Mouse (Mus musculus) midbrain, postnatal 0 days (tissue): ENCODE measurements around the gene Nme3. TPM values are rescaled to one million over a fixed set of nuclear protein-coding genes. Genes with fewer than 3 reads are reported as not detected.

Experiments
- ATAC-seq: fragments of 200-750 bp; cut with Nextera tagmentation; 2 replicates; pipeline ENCODE4 v1.8.0; 2017; ENCODE audit warnings: moderate number of reproducible peaks, mild to moderate bottlenecking, moderate TSS enrichment, moderate library complexity; ENCODE audit not compliant: low FRiP score
- DNase-seq: peaks from one replicate; pipeline ENCODE4 v3.0.0-alpha.2; 2015; ENCODE audit warnings: low spot score
- H3K27ac ChIP-seq: fragments of 300-500 bp; sonication (generic); 2 replicates; pipeline ENCODE4 v1.5.1; 2014; ENCODE audit warnings: low read depth, mild to moderate bottlenecking, low read length, mixed read lengths
- H3K27me3 ChIP-seq: fragments of 300-500 bp; sonication (generic); 2 replicates; pipeline ENCODE4 v1.6.1; 2014; ENCODE audit warnings: low read length, control low read depth, mixed read lengths; ENCODE audit not compliant: insufficient read depth
- H3K36me3 ChIP-seq: fragments of 300-500 bp; sonication (generic); 2 replicates; pipeline ENCODE4 v1.6.1; 2014; ENCODE audit warnings: low read length, control low read depth, mixed read lengths; ENCODE audit not compliant: insufficient read depth
- H3K4me1 ChIP-seq: fragments of 300-500 bp; sonication (generic); 2 replicates; pipeline ENCODE4 v1.6.1; 2014; ENCODE audit warnings: mild to moderate bottlenecking, control low read depth, antibody characterized with exemption, low read length, mixed read lengths; ENCODE audit not compliant: insufficient read depth
- H3K4me2 ChIP-seq: fragments of 300-500 bp; sonication (generic); 2 replicates; pipeline ENCODE4 v1.6.1; 2014; ENCODE audit warnings: low read depth, mild to moderate bottlenecking, low read length, mixed read lengths; ENCODE audit not compliant: poor library complexity, severe bottlenecking
- H3K4me3 ChIP-seq: fragments of 300-500 bp; sonication (generic); 2 replicates; pipeline ENCODE4 v1.5.1; 2014; ENCODE audit warnings: low read depth, mild to moderate bottlenecking, low read length, moderate library complexity
- H3K9ac ChIP-seq: fragments of 300-500 bp; sonication (generic); replicated peaks from 2 replicates; pipeline ENCODE4 v1.6.1; 2014; ENCODE audit warnings: mild to moderate bottlenecking, low read length, moderate library complexity, mixed read lengths; ENCODE audit not compliant: poor library complexity, severe bottlenecking
- H3K9me3 ChIP-seq: fragments of 300-500 bp; sonication (generic); 2 replicates; pipeline ENCODE4 v1.6.1; 2016; ENCODE audit warnings: low read length, control low read depth
- CTCF ChIP-seq: IDR thresholded peaks from 2 replicates; pipeline ENCODE4 v1.5.1; 2016; ENCODE audit warnings: antibody characterized with exemption, mild to moderate bottlenecking
- WGBS: fragments of 180-500 bp; shearing (Covaris S2); extraction: QIAGEN DNeasy Blood & Tissue Kit; methylation state at CpG from one replicate; pipeline ENCODE4 v1.1.7; 2014; 5-methylcytosine and 5-hydroxymethylcytosine counted together
- polyA plus RNA-seq: library from polyadenylated mRNA; unstranded; fragments of >200 nt; fragmentation: Nextera tagmentation; extraction: Ambion mirVana; gene quantifications from 2 replicates; pipeline ENCODE4 v1.2.1, GENCODE M21; 2015
- total RNA-seq: library from RNA; depleted of rRNA; stranded (reverse); fragments of >200 nt; gene quantifications from 2 replicates; pipeline ENCODE4 v1.2.3, GENCODE M21; 2014

The Nme3 gene
- total and polyA plus RNA-seq, 2 experiments from 2014 or later: 54.4 to 98.3 TPM

DNA sequence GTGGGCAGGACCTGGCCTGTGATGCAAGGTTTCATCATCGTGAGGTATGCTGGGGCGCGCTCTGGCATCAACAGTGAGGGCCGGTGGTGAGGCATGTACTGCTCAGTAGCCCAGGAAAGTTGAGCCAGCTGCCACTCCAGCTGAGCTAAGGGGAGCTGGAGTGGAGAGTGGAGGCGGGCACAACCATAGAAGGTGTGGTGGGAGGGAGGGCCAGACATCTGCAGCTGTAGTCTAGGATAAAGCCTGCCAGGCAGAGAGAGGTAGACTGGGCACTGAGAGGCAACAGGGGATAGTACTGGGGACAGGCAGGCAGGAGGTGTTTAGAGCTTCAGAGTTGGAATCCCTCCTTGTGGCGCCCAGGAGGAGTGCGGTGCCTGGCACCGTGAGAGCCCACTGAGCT, 36.2 kb upstream of the Nme3 start:
- Histone ChIP-seq H3K4me2 (no peak overlapping the region), H3K9me3 (no peaks in the 10 kb centered on the region), H3K27me3 (no peaks in the 10 kb centered on the region), H3K36me3 (peaks cover 55% of the 10 kb centered on the region), H3K27ac (no peak overlapping the region), H3K4me1 (no peaks in the 10 kb centered on the region), H3K9ac (0 out of 2 replicates have a peak overlapping the region, but pooled peaks have one; percentile 8), H3K4me3 (no peak overlapping the region)
- WGBS: 91% methylated on average over 8 of the region's 8 CpGs
- DNase-seq (no peak), ATAC-seq (no peak)
- TF ChIP-seq CTCF: no peak

DNA sequence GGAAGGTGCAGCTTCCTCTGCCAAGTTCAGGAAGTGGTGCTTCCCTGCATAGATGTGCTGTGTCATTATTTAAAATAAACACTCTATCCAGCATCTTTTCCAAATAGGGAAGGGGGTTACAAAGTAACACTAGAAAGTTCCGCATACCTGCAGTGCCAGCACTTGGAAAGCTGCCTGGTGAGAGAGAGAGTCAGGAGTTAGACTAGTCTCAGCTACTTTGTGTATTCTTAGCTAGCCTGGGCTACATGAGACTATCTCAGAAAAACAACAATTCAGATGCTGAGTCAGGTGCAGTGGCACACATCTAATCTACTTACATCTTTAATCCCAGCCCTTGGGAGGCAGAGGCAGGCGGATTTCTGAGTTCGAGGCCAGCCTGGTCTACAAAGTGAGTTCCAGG, 34.5 kb upstream of the Nme3 start:
- H3K36me3 ChIP-seq: peaks cover 55% of the 10 kb centered on the region
- no peak for TF ChIP-seq CTCF
- H3K4me2 ChIP-seq: no peak overlapping the region
- ATAC-seq: no peak
- H3K27ac ChIP-seq: no peak overlapping the region
- H3K4me3 ChIP-seq: no peak overlapping the region
- H3K9me3 ChIP-seq: no peaks in the 10 kb centered on the region
- H3K4me1 ChIP-seq: no peaks in the 10 kb centered on the region
- no peaks in the 10 kb centered on the region for H3K27me3 ChIP-seq
- 97% methylated on average over 3 of the region's 3 CpGs for WGBS
- DNase-seq: no peak
- no peak overlapping the region for H3K9ac ChIP-seq

DNA sequence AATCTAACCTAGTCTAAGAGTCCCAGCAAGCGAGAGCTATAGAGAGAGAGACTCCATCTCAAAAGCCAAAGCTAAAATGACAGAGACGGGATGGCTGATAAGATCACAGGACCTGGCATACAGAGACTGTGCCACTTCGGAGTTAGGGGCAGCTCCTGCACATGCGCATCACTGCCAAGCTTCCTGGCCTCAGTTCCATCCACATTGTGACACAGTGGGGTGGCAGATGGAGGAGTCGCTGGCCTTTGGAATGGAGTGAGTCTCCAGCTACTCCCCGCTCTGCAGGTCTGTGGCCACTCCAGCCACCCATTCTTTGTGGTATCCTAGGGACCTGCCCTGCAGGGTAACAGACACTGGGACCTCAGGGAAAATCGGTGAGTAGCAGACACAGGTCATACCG, 30.5 kb upstream of the Nme3 start, which contains the start of gene Igfals:
TSS of gene Igfals (plus strand) at position 222 of the 400 bp plus-strand sequence.
- H3K4me3 ChIP-seq: no peak within 1 kb of the TSS
- ATAC-seq (no peak), DNase-seq (no peak)
- TF ChIP-seq CTCF: no peak
- H3K9me3 ChIP-seq: no peaks in the 10 kb centered on the region
- H3K27ac ChIP-seq: no peak within 1 kb of the TSS
- 85% methylated on average over 8 of the region's 8 CpGs for WGBS
- H3K27me3 ChIP-seq: no peaks in the 10 kb centered on the region
- H3K36me3 ChIP-seq: peaks cover 51% of the 10 kb centered on the region
- H3K9ac ChIP-seq: no peak within 1 kb of the TSS
- H3K4me2 ChIP-seq: no peak within 1 kb of the TSS
- H3K4me1 ChIP-seq: no peaks in the 10 kb centered on the region

DNA sequence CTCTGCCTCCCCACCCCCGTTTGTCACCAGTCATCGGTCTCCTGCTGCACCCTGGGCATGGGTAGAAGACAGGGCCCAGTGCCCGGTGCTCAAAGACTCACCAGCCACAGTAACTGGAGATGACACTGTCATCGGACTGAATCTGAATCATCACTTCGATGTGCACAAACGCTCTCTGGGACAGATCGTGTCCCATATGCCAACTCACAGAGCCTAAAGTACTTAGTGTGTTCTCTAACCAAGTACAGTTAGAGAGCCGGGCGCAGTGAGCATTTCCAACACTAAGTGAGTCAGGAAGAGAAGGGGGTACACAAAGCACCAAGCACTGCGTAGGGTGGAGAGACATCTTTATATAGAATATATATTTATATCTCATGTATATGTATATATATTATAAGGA, 28.4 kb upstream of the Nme3 start:
- H3K4me1 ChIP-seq: no peaks in the 10 kb centered on the region
- 91% methylated on average over 10 of the region's 10 CpGs for WGBS
- no peaks in the 10 kb centered on the region for H3K27me3 ChIP-seq
- H3K36me3 ChIP-seq: peaks cover 40% of the 10 kb centered on the region
- no peak overlapping the region for H3K27ac ChIP-seq
- TF ChIP-seq CTCF: no peak
- DNase-seq (no peak), ATAC-seq (no peak)
- H3K9ac ChIP-seq: no peak overlapping the region
- H3K4me2 ChIP-seq: no peak overlapping the region
- H3K4me3 ChIP-seq: no peak overlapping the region
- no peaks in the 10 kb centered on the region for H3K9me3 ChIP-seq

DNA sequence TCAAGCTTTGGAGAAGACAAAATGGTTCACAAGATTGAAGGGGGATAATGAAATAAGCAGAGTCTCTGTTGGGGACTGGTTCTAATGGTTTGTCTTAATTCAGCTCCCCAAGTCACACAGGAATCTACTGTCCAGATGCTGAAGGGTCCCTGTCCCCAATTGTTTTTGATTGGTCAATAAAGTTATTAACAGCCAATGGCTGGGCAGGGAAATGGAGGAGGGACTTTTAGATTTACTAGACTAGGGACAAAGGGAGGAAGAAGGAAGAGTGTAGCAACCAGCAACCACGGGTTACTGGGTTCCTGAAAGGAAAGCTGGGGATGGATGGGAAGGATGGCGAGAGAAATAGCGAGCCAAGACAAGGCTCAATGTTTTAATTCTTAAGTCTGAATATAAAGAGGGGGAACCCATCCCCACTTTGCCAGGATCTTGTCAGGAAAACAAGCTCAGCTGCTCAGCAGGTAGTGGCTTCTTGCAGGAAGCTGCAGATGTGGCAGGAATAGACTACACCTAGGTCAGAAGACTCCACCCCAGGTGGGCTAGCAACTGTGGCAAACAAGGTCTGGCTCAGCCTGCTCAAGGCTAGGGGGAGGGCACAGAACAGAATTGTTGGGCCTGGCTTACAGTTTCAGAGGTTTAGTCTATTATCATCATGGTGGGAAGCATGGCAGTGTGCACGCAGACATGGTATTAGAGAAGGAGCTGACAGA, 22.4 kb upstream of the Nme3 start:
- ATAC-seq: no peak

DNA sequence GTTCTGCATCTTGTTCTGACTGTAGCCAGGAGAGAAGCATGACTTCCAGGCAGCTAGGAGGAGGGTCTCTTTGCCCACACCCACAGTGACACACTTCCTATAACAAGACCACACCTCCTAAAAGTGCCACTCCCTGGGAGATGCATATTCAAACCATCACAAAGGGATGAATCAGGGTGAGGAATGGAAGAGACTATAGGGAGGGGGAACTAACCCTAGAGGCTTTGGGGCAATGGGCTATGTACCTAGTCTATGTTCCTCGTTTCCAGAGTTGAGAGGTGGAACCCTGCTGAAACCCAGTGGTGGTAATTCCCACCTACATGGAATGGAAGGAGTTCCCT, 21.9 kb upstream of the Nme3 start:
- Histone ChIP-seq H3K27me3 (no peaks in the 10 kb centered on the region), H3K4me2 (no peak overlapping the region), H3K9ac (no peak overlapping the region), H3K27ac (no peak overlapping the region), H3K9me3 (no peaks in the 10 kb centered on the region), H3K4me1 (no peaks in the 10 kb centered on the region), H3K4me3 (no peak overlapping the region), H3K36me3 (no peaks in the 10 kb centered on the region)
- DNase-seq: no peak
- ATAC-seq: no peak
- no peak for TF ChIP-seq CTCF
- WGBS: 29% methylated on average over 1 of the region's 1 CpGs

More for the DNA sequence above, 22.4 kb upstream of the Nme3 start:
- 50% methylated on average over 4 of the region's 4 CpGs for WGBS
- Histone ChIP-seq H3K36me3 (no peaks in the 10 kb centered on the region), H3K4me1 (no peaks in the 10 kb centered on the region), H3K27me3 (no peaks in the 10 kb centered on the region), H3K9me3 (no peaks in the 10 kb centered on the region), H3K27ac (no peak overlapping the region), H3K4me3 (no peak overlapping the region), H3K4me2 (no peak overlapping the region), H3K9ac (no peak overlapping the region)
- DNase-seq: no peak
- no peak for TF ChIP-seq CTCF
